Mouse (Mus musculus) lung, adult 2 months (tissue): ENCODE measurements around the gene Mtus2. TPM values are rescaled to one million over a fixed set of nuclear protein-coding genes. Genes with fewer than 3 reads are reported as not detected.

Experiments used
- DNase-seq: peaks from one replicate; pipeline ENCODE4 v3.0.0; 2022
- H3K4me1 ChIP-seq: fragments of 200-500 bp; 2 replicates; pipeline ENCODE4 v1.6.1; 2011; ENCODE audit warnings: low read length; ENCODE audit not compliant: control insufficient read depth, insufficient read depth
- H3K4me3 ChIP-seq: fragments of 200-500 bp; replicated peaks from 2 replicates; pipeline ENCODE3; 2011; ENCODE audit warnings: low read depth, mild to moderate bottlenecking, control low read depth, low read length; ENCODE audit errors: extremely low read depth
- CTCF ChIP-seq: fragments of 200-500 bp; IDR thresholded peaks from 2 replicates; pipeline ENCODE4 v1.5.1; 2011; ENCODE audit warnings: mild to moderate bottlenecking, low read length, control low read depth; ENCODE audit not compliant: insufficient read depth
- POLR2A ChIP-seq: fragments of 200-500 bp; IDR thresholded peaks from 2 replicates; pipeline ENCODE4 v1.6.1; 2011; ENCODE audit warnings: low read depth, mild to moderate bottlenecking, control low read depth, low read length, borderline replicate concordance; ENCODE audit errors: extremely low read depth
- WGBS: fragments of 180-500 bp; shearing (Covaris S2); methylation state at CpG from one replicate; pipeline ENCODE4 v1.1.7; 2018; 5-methylcytosine and 5-hydroxymethylcytosine counted together
- polyA plus RNA-seq: library from polyadenylated mRNA; depleted of rRNA; stranded (reverse); fragments of >200 nt; gene quantifications from 2 replicates; pipeline ENCODE4 v1.2.3, GENCODE M21; 2012

Mtus2 gene
- polyA plus RNA-seq, 1 experiment = 4.7 TPM

GRCm38 (mm10) chr5:148057433-148057832 lies 100.3 kb downstream of the Mtus2 start:
- TF ChIP-seq CTCF (no peak), POLR2A (no peak)
- DNase-seq = no peak
- 54% methylated on average over 3 of the region's 3 CpGs for WGBS
- no peaks in the 10 kb centered on the region for H3K4me1 ChIP-seq
- H3K4me3 ChIP-seq = no peak overlapping the region

DNA sequence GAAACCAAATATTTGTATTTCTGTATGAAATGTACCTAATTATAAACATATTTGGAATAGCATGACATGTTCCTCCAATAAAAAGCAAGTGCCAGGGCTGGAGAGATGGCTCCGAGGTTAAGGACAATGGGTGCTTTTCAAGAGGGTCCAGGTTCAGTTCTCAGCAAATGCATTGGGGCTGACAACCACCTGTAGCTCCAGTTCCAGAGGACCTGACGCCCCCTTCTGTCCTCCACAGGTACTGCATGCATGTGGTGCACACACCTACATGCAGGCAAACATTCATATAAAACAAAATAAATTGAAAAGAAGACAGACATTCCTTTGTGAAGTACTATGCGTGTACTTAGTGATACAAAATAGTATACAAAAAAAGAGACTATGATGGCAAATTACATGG lies 102.2 kb downstream of the Mtus2 start:
- TF ChIP-seq POLR2A (no peak), CTCF (no peak)
- Histone ChIP-seq H3K4me3 (no peak overlapping the region), H3K4me1 (no peaks in the 10 kb centered on the region)
- WGBS = 69% methylated on average over 3 of the region's 3 CpGs
- DNase-seq = no peak

GRCm38 (mm10) chr5:148061869-148062268 lies 104.7 kb downstream of the Mtus2 start:
- no peaks in the 10 kb centered on the region for H3K4me1 ChIP-seq
- WGBS = 85% methylated on average over 4 of the region's 4 CpGs
- no peak for DNase-seq
- no peak overlapping the region for H3K4me3 ChIP-seq
- TF ChIP-seq POLR2A (no peak), CTCF (no peak)

DNA sequence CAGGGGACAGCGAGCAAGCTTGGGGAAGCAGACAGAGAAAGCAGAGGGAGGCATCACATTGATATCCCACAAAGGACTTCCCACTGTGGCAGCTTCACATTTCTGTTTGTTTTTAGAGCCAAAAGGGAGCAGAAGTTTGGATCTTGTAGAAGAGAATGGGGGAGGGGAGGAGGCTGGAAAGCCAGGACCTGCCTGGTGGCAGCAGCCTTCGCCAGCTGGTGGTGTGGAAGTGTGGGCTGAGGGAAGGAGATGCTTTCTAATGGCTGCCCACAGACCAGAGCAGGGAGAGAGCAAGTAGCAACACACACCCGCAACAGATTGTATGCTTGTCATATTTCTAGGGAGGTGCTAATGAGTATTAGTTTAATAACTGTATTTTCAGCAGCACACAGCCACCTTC lies 106.6 kb downstream of the Mtus2 start:
- H3K4me3 ChIP-seq = no peak overlapping the region
- no peak for TF ChIP-seq CTCF
- no peak for TF ChIP-seq POLR2A
- WGBS = 68% methylated on average over 3 of the region's 3 CpGs
- no peaks in the 10 kb centered on the region for H3K4me1 ChIP-seq
- no peak for DNase-seq

DNA sequence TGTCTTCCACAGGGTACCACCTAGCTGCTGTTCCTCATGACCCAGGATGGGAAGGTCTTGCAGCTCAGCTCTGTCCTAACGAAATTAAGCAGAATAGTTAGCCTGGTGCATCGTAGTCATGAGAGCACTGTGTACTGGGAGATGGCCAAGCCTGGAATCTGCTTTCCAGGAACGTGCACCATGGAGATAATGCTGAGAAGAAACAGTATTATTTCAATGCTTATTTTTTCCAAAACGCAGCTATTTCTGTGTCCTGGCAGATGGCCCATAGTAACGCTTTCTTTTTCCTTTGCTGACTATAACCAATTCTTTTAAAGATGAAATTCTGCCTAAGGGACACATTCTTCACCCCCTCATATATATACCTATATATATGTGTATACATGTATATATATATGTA lies 108.1 kb downstream of the Mtus2 start:
- DNase-seq = no peak
- TF ChIP-seq CTCF (no peak), POLR2A (no peak)
- H3K4me3 ChIP-seq = no peak overlapping the region
- 64% methylated on average over 5 of the region's 5 CpGs for WGBS
- H3K4me1 ChIP-seq = no peaks in the 10 kb centered on the region

GRCm38 (mm10) chr5:148069909-148070308 lies 112.8 kb downstream of the Mtus2 start:
- no peak for TF ChIP-seq CTCF
- no peak for TF ChIP-seq POLR2A
- no peak overlapping the region for H3K4me3 ChIP-seq
- no peak for DNase-seq
- no peaks in the 10 kb centered on the region for H3K4me1 ChIP-seq
- WGBS = 10% methylated on average over 4 of the region's 4 CpGs

- TF ChIP-seq POLR2A (no peak), CTCF (no peak)
- no peak for DNase-seq
- 10% methylated on average over 9 of the region's 9 CpGs for WGBS
- Histone ChIP-seq H3K4me1 (no peaks in the 10 kb centered on the region), H3K4me3 (no peak overlapping the region)
Measured at GRCm38 (mm10) chr5:148071800-148072199, 114.7 kb downstream of the Mtus2 start.

GRCm38 (mm10) chr5:148073461-148073860 lies 116.3 kb downstream of the Mtus2 start:
- no peak for TF ChIP-seq POLR2A
- no peak; the same call in 1 of the 2 replicates for TF ChIP-seq CTCF
- Histone ChIP-seq H3K4me1 (no peaks in the 10 kb centered on the region), H3K4me3 (no peak overlapping the region)
- no peak for DNase-seq
- 86% methylated on average over 5 of the region's 5 CpGs for WGBS

- DNase-seq = no peak
- H3K4me3 ChIP-seq = no peak overlapping the region
- H3K4me1 ChIP-seq = no peaks in the 10 kb centered on the region
- no peak for TF ChIP-seq POLR2A
- no peak for TF ChIP-seq CTCF
- 78% methylated on average over 3 of the region's 3 CpGs for WGBS
Measured at GRCm38 (mm10) chr5:148079732-148080131, 122.6 kb downstream of the Mtus2 start.

DNA sequence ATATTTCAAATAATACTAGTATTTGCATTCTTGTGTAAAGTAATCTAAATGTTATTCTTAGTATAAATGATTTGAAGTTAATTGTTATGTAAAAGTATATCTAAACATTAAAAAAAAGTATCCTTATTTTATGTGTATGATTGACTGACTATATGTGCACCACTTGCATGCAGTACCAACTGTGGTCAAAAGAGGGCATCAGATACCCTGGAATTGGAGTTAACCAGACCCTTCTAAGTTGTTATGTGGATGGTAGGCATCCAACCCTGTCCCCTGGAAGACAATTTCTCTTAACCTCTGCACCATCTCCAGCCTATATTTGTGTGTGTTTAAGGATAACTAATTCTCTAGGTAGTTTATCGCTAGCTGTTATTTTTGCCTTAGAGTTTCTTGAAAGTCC lies 126.4 kb downstream of the Mtus2 start:
- DNase-seq = no peak
- Histone ChIP-seq H3K4me1 (no peaks in the 10 kb centered on the region), H3K4me3 (no peak overlapping the region)
- WGBS = 100% methylated on average over 1 of the region's 1 CpGs
- TF ChIP-seq POLR2A (no peak), CTCF (no peak)
